Mouse (Mus musculus) hindbrain, postnatal 0 days (tissue): ENCODE measurements around the gene Grid1. TPM values are rescaled to one million over a fixed set of nuclear protein-coding genes. Genes with fewer than 3 reads are reported as not detected.

Experiments used
- ATAC-seq: fragments of 200-750 bp; cut with Nextera tagmentation; 2 replicates; pipeline ENCODE4 v1.8.0; 2017; ENCODE audit warnings: mild to moderate bottlenecking, moderate TSS enrichment, moderate library complexity
- DNase-seq: peaks from one replicate; pipeline ENCODE4 v3.0.0-alpha.2; 2015; ENCODE audit warnings: low spot score
- H3K27ac ChIP-seq: fragments of 300-500 bp; sonication (generic); 2 replicates; pipeline ENCODE4 v1.5.1; 2014; ENCODE audit warnings: mild to moderate bottlenecking
- H3K27me3 ChIP-seq: fragments of 300-500 bp; sonication (generic); 2 replicates; pipeline ENCODE4 v1.6.1; 2014; ENCODE audit warnings: low read length, mixed read lengths; ENCODE audit not compliant: insufficient read depth
- H3K36me3 ChIP-seq: fragments of 300-500 bp; sonication (generic); 2 replicates; pipeline ENCODE4 v1.6.1; 2014; ENCODE audit warnings: low read length, mixed read lengths; ENCODE audit not compliant: insufficient read depth
- H3K4me1 ChIP-seq: fragments of 300-500 bp; sonication (generic); 2 replicates; pipeline ENCODE4 v1.6.1; 2014; ENCODE audit warnings: antibody characterized with exemption, low read length, mixed read lengths; ENCODE audit not compliant: insufficient read depth
- H3K4me2 ChIP-seq: fragments of 300-500 bp; sonication (generic); 2 replicates; pipeline ENCODE4 v1.6.1; 2014; ENCODE audit warnings: low read depth, mild to moderate bottlenecking, low read length, moderate library complexity, mixed read lengths
- H3K4me3 ChIP-seq: fragments of 300-500 bp; sonication (generic); 2 replicates; pipeline ENCODE4 v1.5.1; 2014; ENCODE audit warnings: low read length
- H3K9ac ChIP-seq: fragments of 300-500 bp; sonication (generic); replicated peaks from 2 replicates; pipeline ENCODE4 v1.6.1; 2014; ENCODE audit warnings: mild to moderate bottlenecking, low read length, moderate library complexity, mixed read lengths
- H3K9me3 ChIP-seq: fragments of 300-500 bp; sonication (generic); 2 replicates; pipeline ENCODE4 v1.6.1; 2016; ENCODE audit warnings: low read length, mixed read lengths
- CTCF ChIP-seq: IDR thresholded peaks from 2 replicates; pipeline ENCODE4 v1.5.1; 2016; ENCODE audit warnings: antibody characterized with exemption, control low read depth, low read depth
- WGBS: fragments of 180-500 bp; shearing (Covaris S2); extraction: QIAGEN DNeasy Blood & Tissue Kit; methylation state at CpG from one replicate; pipeline ENCODE4 v1.1.7; 2014; 5-methylcytosine and 5-hydroxymethylcytosine counted together
- polyA plus RNA-seq: library from polyadenylated mRNA; unstranded; fragments of >200 nt; fragmentation: Nextera tagmentation; extraction: Ambion mirVana; gene quantifications from 2 replicates; pipeline ENCODE4 v1.2.1, GENCODE M21; 2015
- total RNA-seq: library from RNA; depleted of rRNA; stranded (reverse); fragments of >200 nt; gene quantifications from 2 replicates; pipeline ENCODE4 v1.2.3, GENCODE M21; 2014

Gene Grid1
- total and polyA plus RNA-seq, 2 experiments from 2014 or later: 8.6 to 33.7 TPM

DNA sequence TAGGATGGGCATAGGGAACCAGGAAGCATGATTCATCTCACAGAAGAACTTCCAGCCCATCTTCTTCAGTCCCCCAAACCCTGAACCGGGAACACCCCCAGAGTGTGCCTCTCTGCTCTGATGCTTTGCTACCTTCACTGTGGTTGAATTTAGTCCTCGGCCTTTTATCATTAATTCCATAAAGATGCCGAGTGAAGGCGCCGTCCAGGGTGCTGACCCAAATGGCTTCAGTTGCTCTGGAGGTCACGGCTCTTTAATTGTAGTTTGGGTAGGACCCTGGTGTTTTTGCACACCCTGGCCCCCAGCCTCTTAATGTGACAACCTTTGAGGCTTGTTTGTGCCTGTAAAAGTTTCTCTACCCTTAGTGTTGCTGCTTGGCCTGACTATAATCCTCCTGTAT, 128.3 kb downstream of the Grid1 start:
- Histone ChIP-seq H3K27me3 (no peaks in the 10 kb centered on the region), H3K4me1 (peaks cover 9% of the 10 kb centered on the region), H3K4me3 (no peak overlapping the region), H3K27ac (no peak overlapping the region), H3K4me2 (no peak overlapping the region), H3K9me3 (no peaks in the 10 kb centered on the region), H3K9ac (no peak overlapping the region), H3K36me3 (no peaks in the 10 kb centered on the region)
- WGBS: 87% methylated on average over 6 of the region's 6 CpGs
- DNase-seq (no peak), ATAC-seq (no peak)
- TF ChIP-seq CTCF: no peak

- H3K4me1 ChIP-seq: peaks cover 3% of the 10 kb centered on the region; the same call in 1 of the 2 replicates
- no peak overlapping the region for H3K27ac ChIP-seq
- TF ChIP-seq CTCF: no peak
- H3K9me3 ChIP-seq: no peaks in the 10 kb centered on the region
- no peak overlapping the region for H3K4me3 ChIP-seq
- H3K4me2 ChIP-seq: no peak overlapping the region
- WGBS: 53% methylated on average over 3 of the region's 3 CpGs
- H3K27me3 ChIP-seq: no peaks in the 10 kb centered on the region
- no peak for ATAC-seq
- no peak overlapping the region for H3K9ac ChIP-seq
- DNase-seq: no peak
- no peaks in the 10 kb centered on the region for H3K36me3 ChIP-seq
These were observed 132.4 kb downstream of the Grid1 start for GRCm38 (mm10) chr14:34952311-34952710.

- ATAC-seq (no peak), DNase-seq (no peak)
- Histone ChIP-seq H3K9ac (no peak overlapping the region), H3K4me1 (peaks cover 3% of the 10 kb centered on the region; the same call in 1 of the 2 replicates), H3K4me3 (no peak overlapping the region), H3K9me3 (no peaks in the 10 kb centered on the region), H3K27me3 (no peaks in the 10 kb centered on the region), H3K27ac (no peak overlapping the region), H3K36me3 (no peaks in the 10 kb centered on the region), H3K4me2 (no peak overlapping the region)
- no peak for TF ChIP-seq CTCF
- 45% methylated on average over 9 of the region's 9 CpGs for WGBS
These were observed 133.7 kb downstream of the Grid1 start for GRCm38 (mm10) chr14:34953566-34953965.

DNA sequence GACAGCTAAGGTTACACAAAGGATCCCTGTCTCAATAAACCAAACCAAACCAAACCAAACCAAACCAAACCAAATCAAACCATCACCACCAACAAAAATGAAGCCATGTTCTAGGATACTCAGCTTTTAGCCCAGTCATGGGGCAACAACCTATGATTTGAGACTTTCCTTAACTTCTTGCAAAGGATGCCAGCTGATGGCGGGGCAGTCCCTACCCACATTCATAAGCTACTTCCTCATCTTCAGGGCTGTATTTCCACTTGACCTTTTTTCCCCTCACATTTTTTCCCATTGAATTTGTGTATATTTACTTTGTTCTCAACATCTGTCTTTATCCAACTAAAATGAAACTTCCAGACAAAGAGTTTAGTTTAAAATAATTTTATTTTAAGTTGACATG, 135.8 kb downstream of the Grid1 start:
- no peaks in the 10 kb centered on the region for H3K36me3 ChIP-seq
- WGBS: 89% methylated on average over 1 of the region's 1 CpGs
- no peak overlapping the region for H3K4me2 ChIP-seq
- no peak for DNase-seq
- H3K4me3 ChIP-seq: no peak overlapping the region
- H3K9ac ChIP-seq: no peak overlapping the region
- TF ChIP-seq CTCF: no peak
- H3K9me3 ChIP-seq: no peaks in the 10 kb centered on the region
- no peak overlapping the region for H3K27ac ChIP-seq
- H3K27me3 ChIP-seq: no peaks in the 10 kb centered on the region
- no peak for ATAC-seq
- peaks cover 3% of the 10 kb centered on the region; the same call in 1 of the 2 replicates for H3K4me1 ChIP-seq

DNA sequence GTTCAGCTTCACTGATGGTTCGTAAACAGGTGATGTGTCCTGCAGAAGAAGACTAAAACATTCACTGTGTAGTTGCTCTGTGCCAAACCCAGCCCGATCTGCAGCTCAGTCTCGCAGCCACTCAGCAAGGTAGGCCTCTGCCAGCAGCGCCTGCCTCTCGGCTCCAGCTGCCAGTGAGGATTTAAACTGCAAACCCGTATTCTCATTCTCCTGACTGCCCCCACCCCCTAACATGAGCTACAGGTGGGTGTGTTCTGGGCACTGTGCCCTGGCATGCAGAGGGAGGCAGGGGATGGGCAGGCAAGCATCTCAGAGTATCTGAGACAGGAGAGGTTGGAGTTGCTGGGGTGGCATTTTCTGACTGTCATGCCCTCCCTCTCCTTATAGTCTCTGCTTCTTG, 140.3 kb downstream of the Grid1 start:
- Histone ChIP-seq H3K27ac (no peak overlapping the region), H3K4me2 (no peak overlapping the region), H3K4me3 (no peak overlapping the region), H3K4me1 (no peaks in the 10 kb centered on the region), H3K9ac (no peak overlapping the region), H3K9me3 (no peaks in the 10 kb centered on the region), H3K36me3 (no peaks in the 10 kb centered on the region), H3K27me3 (no peaks in the 10 kb centered on the region)
- DNase-seq: peak; percentile 67
- ATAC-seq: peak; percentile 27; the same call in 1 of the 2 replicates
- 43% methylated on average over 6 of the region's 6 CpGs for WGBS
- TF ChIP-seq CTCF: no peak

- no peak overlapping the region for H3K4me3 ChIP-seq
- no peaks in the 10 kb centered on the region for H3K36me3 ChIP-seq
- H3K9ac ChIP-seq: no peak overlapping the region
- ATAC-seq: peak; percentile 28; the same call in 1 of the 2 replicates
- H3K9me3 ChIP-seq: no peaks in the 10 kb centered on the region
- no peaks in the 10 kb centered on the region for H3K27me3 ChIP-seq
- no peak for DNase-seq
- H3K4me2 ChIP-seq: no peak overlapping the region
- 56% methylated on average over 4 of the region's 4 CpGs for whole genome bisulfite sequencing
- no peak overlapping the region for H3K27ac ChIP-seq
- H3K4me1 ChIP-seq: 0 out of 2 replicates have a peak, but pooled peaks cover 2% of the 10 kb centered on the region
- TF ChIP-seq CTCF: no peak
These were observed 143.8 kb downstream of the Grid1 start for GRCm38 (mm10) chr14:34963616-34964168.

DNA sequence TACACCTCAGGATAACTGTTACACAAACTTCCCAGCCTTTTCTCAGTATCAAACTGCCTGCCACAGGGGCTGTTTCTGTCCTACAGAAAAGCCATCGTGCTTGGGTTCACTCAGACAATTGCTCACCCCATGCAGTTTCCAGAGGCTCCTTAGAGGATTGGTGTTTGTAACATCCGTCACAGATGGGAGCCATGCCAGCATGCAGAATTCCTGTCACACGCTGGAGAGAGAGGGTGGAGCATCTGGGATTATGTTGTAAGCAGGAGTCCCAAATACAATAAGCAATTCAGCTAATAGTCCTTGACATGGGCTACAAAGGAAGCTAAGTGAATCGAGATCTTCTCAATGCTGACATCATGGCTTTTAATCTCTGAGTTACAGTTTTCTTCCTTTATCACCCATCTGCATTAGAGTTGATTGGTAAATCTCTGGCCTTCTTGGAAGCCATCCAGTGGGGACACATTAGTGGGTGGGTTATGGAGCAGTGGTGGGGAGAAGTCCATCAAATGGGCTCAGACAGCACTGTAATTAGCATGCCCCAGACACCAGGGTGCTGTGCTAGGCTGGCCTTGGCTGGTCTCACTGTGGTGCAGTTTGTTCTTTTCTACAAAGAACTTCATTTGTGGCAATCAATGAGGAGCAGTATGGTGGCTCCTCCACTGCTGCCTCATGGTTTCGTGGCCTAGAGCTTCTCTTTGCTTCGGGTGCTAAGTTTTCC, 149.4 kb downstream of the Grid1 start:
- no peaks in the 10 kb centered on the region for H3K27me3 ChIP-seq
- no peak overlapping the region for H3K4me2 ChIP-seq
- no peak overlapping the region for H3K4me3 ChIP-seq
- H3K9ac ChIP-seq: no peak overlapping the region
- H3K9me3 ChIP-seq: no peaks in the 10 kb centered on the region
- WGBS: 11% methylated on average over 6 of the region's 6 CpGs
- peak overlapping the region; percentile 41; the same call in 1 of the 2 replicates for H3K27ac ChIP-seq
- H3K4me1 ChIP-seq: 0 out of 2 replicates have a peak, but pooled peaks cover 3% of the 10 kb centered on the region
- no peaks in the 10 kb centered on the region for H3K36me3 ChIP-seq
- ATAC-seq: peak; percentile 90
- DNase-seq: peak; percentile 84
- TF ChIP-seq CTCF: no peak
